Mouse (Mus musculus) B cell, adult 2 months (primary cell): Measurements from ENCODE around the gene Luc7l3.
A peak's percentile ranks its signal among the peaks of the same experiment; 100 is the strongest.

ENCODE experiments used
- DNase-seq, 2 experiments: peaks; one replicate each; pipeline ENCODE4 v3.0.0; 2022

Luc7l3 gene

GRCm38 (mm10) chr11:94321931-94322400 lies at the start of gene Luc7l3:
TSS of gene Luc7l3 (minus strand) at chr11:94321988.
- peak; percentile 95 to 96 for DNase-seq

GRCm38 (mm10) chr11:94370809-94371208 lies 49.0 kb upstream of the Luc7l3 start:
- no peak for DNase-seq

- no peak for DNase-seq
Observed at GRCm38 (mm10) chr11:94369981-94370380, 48.2 kb upstream of the Luc7l3 start.

GRCm38 (mm10) chr11:94365340-94365739 lies 43.6 kb upstream of the Luc7l3 start:
- no peak for DNase-seq

- no peak for DNase-seq
Observed at GRCm38 (mm10) chr11:94363690-94364089, 41.9 kb upstream of the Luc7l3 start.

GRCm38 (mm10) chr11:94362101-94362500 lies 40.3 kb upstream of the Luc7l3 start:
- DNase-seq = no peak

- no peak for DNase-seq
Observed at GRCm38 (mm10) chr11:94361166-94361870, 39.5 kb upstream of the Luc7l3 start.

- no peak for DNase-seq
Observed at GRCm38 (mm10) chr11:94359168-94359567, 37.4 kb upstream of the Luc7l3 start.

GRCm38 (mm10) chr11:94355521-94356217 lies 33.9 kb upstream of the Luc7l3 start:
- DNase-seq = no peak

- no peak for DNase-seq
Observed at GRCm38 (mm10) chr11:94351094-94351493, 29.3 kb upstream of the Luc7l3 start.

- no peak for DNase-seq
Observed at GRCm38 (mm10) chr11:94350337-94350736, 28.5 kb upstream of the Luc7l3 start.

- DNase-seq = no peak
Observed at GRCm38 (mm10) chr11:94349839-94350238, 28.1 kb upstream of the Luc7l3 start.

- DNase-seq = no peak
Observed at GRCm38 (mm10) chr11:94347063-94347575, 25.3 kb upstream of the Luc7l3 start.

- no peak for DNase-seq
Observed at GRCm38 (mm10) chr11:94346611-94347010, 24.8 kb upstream of the Luc7l3 start.

GRCm38 (mm10) chr11:94345926-94346325 lies 24.1 kb upstream of the Luc7l3 start:
- DNase-seq = no peak

- no peak for DNase-seq
Observed at GRCm38 (mm10) chr11:94344470-94344869, 22.7 kb upstream of the Luc7l3 start.

GRCm38 (mm10) chr11:94343955-94344358 lies 22.2 kb upstream of the Luc7l3 start:
- DNase-seq = no peak

- no peak for DNase-seq
Observed at GRCm38 (mm10) chr11:94342114-94342905, 20.5 kb upstream of the Luc7l3 start.

- DNase-seq = no peak
Observed at GRCm38 (mm10) chr11:94340948-94341933, 19.5 kb upstream of the Luc7l3 start.

- peak; percentile 51 to 53 for DNase-seq
Observed at GRCm38 (mm10) chr11:94339732-94340585, 18.2 kb upstream of the Luc7l3 start.

- DNase-seq = no peak
Observed at GRCm38 (mm10) chr11:94338347-94338746, 16.6 kb upstream of the Luc7l3 start.
